Comparison of ENCODE assay signal across 20 mouse cellular contexts in genomic region chr16:31766298-31766697, GRCm38 (mm10).
DNase-seq lines count a peak whose midpoint lies in the region; ATAC-seq lines count a peak whose summit lies in the region.
"Had no signal": no experiment of that assay in that cellular context is flagged by ENCODE, and none has a peak within 500 bp of the region (broad histone marks: within the 10 kb centered on the region; RNA-seq: fewer than 3 reads in every experiment).

No protein-coding gene starts in this region.

- no peak for DNase-seq in embryonic facial prominence, embryonic 14.5 days (ENCODE audit: low spot score)
- DNase-seq in embryonic facial prominence, embryonic 10.5 days (ENCODE audit: low spot score), result no peak
- no peak for DNase-seq in midbrain, embryonic 10.5 days (ENCODE audit: low spot score)
- peak; percentile 47 for DNase-seq in midbrain, embryonic 14.5 days
- no peak for DNase-seq in spleen, postnatal 10 days (ENCODE audit: low spot score in 2 of 2)
- DNase-seq in cerebellum, adult 8-10 months, result no peak
- no peak for DNase-seq in kidney, postnatal 10 days
- DNase-seq: adrenal gland, adult 2 months; cerebellum, postnatal 10 days; gastrocnemius, adult 2 months; kidney, adult 2 months; kidney, postnatal 25 days; lung, adult 18-20 months; lung, postnatal 14 days; thymus, postnatal 14 days had no signal

- no peak overlapping the region for H3K4me3 ChIP-seq in embryonic facial prominence, embryonic 14.5 days (ENCODE audit: low read depth, low read length)
- no peak overlapping the region for H3K4me3 ChIP-seq in embryonic facial prominence, embryonic 10.5 days
- H3K4me3 ChIP-seq in midbrain, embryonic 13.5 days (replicated peaks), result no peak overlapping the region
- H3K4me3 ChIP-seq in midbrain, embryonic 10.5 days, result no peak overlapping the region
- no peak overlapping the region for H3K4me3 ChIP-seq in midbrain, embryonic 14.5 days (replicated peaks; ENCODE audit: low read depth, low read length)
- H3K4me3 ChIP-seq: gastrocnemius, adult 2 months; heart, embryonic 10.5 days; megakaryocyte, embryonic 14.5 days; myocyte had no signal

- 0 out of 2 replicates have a peak, but pooled peaks have one; percentile 44 for ATAC-seq in embryonic facial prominence, embryonic 14.5 days (ENCODE audit: low read depth)
- ATAC-seq in midbrain, embryonic 13.5 days, result peak; percentile 65; the same call in 1 of the 2 replicates
- no peak for ATAC-seq in midbrain, embryonic 14.5 days (ENCODE audit: low FRiP score, low TSS enrichment)

- no peaks in the 10 kb centered on the region for H3K9me3 ChIP-seq in embryonic facial prominence, embryonic 14.5 days (ENCODE audit: control insufficient read depth, low read length)
- H3K9me3 ChIP-seq in embryonic facial prominence, embryonic 10.5 days, result no peaks in the 10 kb centered on the region
- no peaks in the 10 kb centered on the region for H3K9me3 ChIP-seq in midbrain, embryonic 13.5 days
- H3K9me3 ChIP-seq in midbrain, embryonic 10.5 days (replicated peaks), result no peaks in the 10 kb centered on the region
- H3K9me3 ChIP-seq in midbrain, embryonic 14.5 days (ENCODE audit: control insufficient read depth, low read length), result no peaks in the 10 kb centered on the region
- H3K9me3 ChIP-seq: heart, embryonic 10.5 days; megakaryocyte, embryonic 14.5 days had no signal

- no peak overlapping the region for H3K9ac ChIP-seq in embryonic facial prominence, embryonic 14.5 days (ENCODE audit: low read depth, low read length)
- H3K9ac ChIP-seq in midbrain, embryonic 13.5 days (replicated peaks), result no peak overlapping the region
- H3K9ac ChIP-seq in midbrain, embryonic 14.5 days (replicated peaks; ENCODE audit: low read length), result no peak overlapping the region

- H3K4me1 ChIP-seq in embryonic facial prominence, embryonic 14.5 days (ENCODE audit: control insufficient read depth, insufficient read depth, low read length), result no peaks in the 10 kb centered on the region
- 0 out of 2 replicates have a peak, but pooled peaks cover 5% of the 10 kb centered on the region for H3K4me1 ChIP-seq in embryonic facial prominence, embryonic 10.5 days
- H3K4me1 ChIP-seq in midbrain, embryonic 13.5 days (replicated peaks), result 0 out of 2 replicates have a peak, but pooled peaks cover 5% of the 10 kb centered on the region
- no peaks in the 10 kb centered on the region for H3K4me1 ChIP-seq in midbrain, embryonic 10.5 days
- no peaks in the 10 kb centered on the region for H3K4me1 ChIP-seq in midbrain, embryonic 14.5 days (ENCODE audit: control insufficient read depth, insufficient read depth, low read length)
- H3K4me1 ChIP-seq: heart, embryonic 10.5 days had no signal

- H3K27me3 ChIP-seq in embryonic facial prominence, embryonic 14.5 days (replicated peaks; ENCODE audit: control insufficient read depth, insufficient read depth, low read length), result no peaks in the 10 kb centered on the region
- H3K27me3 ChIP-seq in embryonic facial prominence, embryonic 10.5 days (replicated peaks; ENCODE audit: low read depth, poor library complexity, severe bottlenecking), result no peaks in the 10 kb centered on the region
- H3K27me3 ChIP-seq in midbrain, embryonic 13.5 days, result no peaks in the 10 kb centered on the region
- no peaks in the 10 kb centered on the region for H3K27me3 ChIP-seq in midbrain, embryonic 10.5 days (ENCODE audit: low read depth, poor library complexity, severe bottlenecking)
- no peaks in the 10 kb centered on the region for H3K27me3 ChIP-seq in midbrain, embryonic 14.5 days (ENCODE audit: control insufficient read depth, insufficient read depth, low read length)
- H3K27me3 ChIP-seq: megakaryocyte, embryonic 14.5 days had no signal

- no peak overlapping the region for H3K4me2 ChIP-seq in embryonic facial prominence, embryonic 14.5 days (ENCODE audit: low read depth, low read length)
- no peak overlapping the region for H3K4me2 ChIP-seq in midbrain, embryonic 13.5 days (replicated peaks)
- no peak overlapping the region for H3K4me2 ChIP-seq in midbrain, embryonic 14.5 days (ENCODE audit: low read length)
- H3K4me2 ChIP-seq: liver, embryonic 11.5 days had no signal

- H3K27ac ChIP-seq in embryonic facial prominence, embryonic 14.5 days (replicated peaks; ENCODE audit: low read depth, low read length), result no peak overlapping the region; the same call in 1 of the 2 replicates
- H3K27ac ChIP-seq in embryonic facial prominence, embryonic 10.5 days (replicated peaks), result no peak overlapping the region
- peak overlapping the region; percentile 77 for H3K27ac ChIP-seq in midbrain, embryonic 13.5 days
- H3K27ac ChIP-seq in midbrain, embryonic 10.5 days (replicated peaks), result no peak overlapping the region
- H3K27ac ChIP-seq in midbrain, embryonic 14.5 days (replicated peaks; ENCODE audit: low read depth, low read length), result peak overlapping the region; percentile 73
- H3K27ac ChIP-seq: gastrocnemius, adult 2 months; heart, embryonic 10.5 days had no signal

- H3K36me3 ChIP-seq in embryonic facial prominence, embryonic 14.5 days (ENCODE audit: control insufficient read depth, insufficient read depth, low read length), result no peaks in the 10 kb centered on the region
- peaks cover 7% of the 10 kb centered on the region; the same call in 1 of the 2 replicates for H3K36me3 ChIP-seq in embryonic facial prominence, embryonic 10.5 days (replicated peaks)
- no peaks in the 10 kb centered on the region for H3K36me3 ChIP-seq in midbrain, embryonic 13.5 days
- H3K36me3 ChIP-seq in midbrain, embryonic 10.5 days, result peaks cover 5% of the 10 kb centered on the region; the same call in 1 of the 2 replicates
- H3K36me3 ChIP-seq in midbrain, embryonic 14.5 days (ENCODE audit: control insufficient read depth, insufficient read depth, low read length), result no peaks in the 10 kb centered on the region
- H3K36me3 ChIP-seq: heart, embryonic 10.5 days had no signal

- WGBS in embryonic facial prominence, embryonic 14.5 days, result 95% methylated on average over 6 of the region's 6 CpGs
- WGBS in embryonic facial prominence, embryonic 10.5 days, result 96% methylated on average over 6 of the region's 6 CpGs
- 81% methylated on average over 6 of the region's 6 CpGs for WGBS in midbrain, embryonic 13.5 days
- 96% methylated on average over 6 of the region's 6 CpGs for WGBS in midbrain, embryonic 10.5 days
- WGBS in midbrain, embryonic 14.5 days, result 77% methylated on average over 6 of the region's 6 CpGs

Comparison
In these comparisons a context has a peak if more than half of its experiments do, and no peak if none do; other contexts are left out.
1. H3K27ac ChIP-seq: peak in midbrain, embryonic 13.5 days (single experiment) and midbrain, embryonic 14.5 days (single experiment); none in embryonic facial prominence, embryonic 14.5 days (single experiment), embryonic facial prominence, embryonic 10.5 days (single experiment) and midbrain, embryonic 10.5 days (single experiment).